Mouse (Mus musculus) ES-E14 (cell line): ENCODE data around the gene Tm9sf1.

Source experiments
- CHD2 ChIP-seq: IDR thresholded peaks from 2 replicates; pipeline ENCODE4 v1.6.1; 2014; ENCODE audit warnings: mild to moderate bottlenecking, low read depth, low read length, inconsistent platforms
- HCFC1 ChIP-seq: IDR thresholded peaks from 2 replicates; pipeline ENCODE4 v1.6.1; 2012; ENCODE audit warnings: low read length, inconsistent platforms, borderline replicate concordance; ENCODE audit not compliant: insufficient read depth
- ZC3H11A ChIP-seq: IDR thresholded peaks from 2 replicates; pipeline ENCODE4 v1.6.1; 2012; ENCODE audit warnings: low read depth, mild to moderate bottlenecking, inconsistent platforms, low read length, borderline replicate concordance

DNA sequence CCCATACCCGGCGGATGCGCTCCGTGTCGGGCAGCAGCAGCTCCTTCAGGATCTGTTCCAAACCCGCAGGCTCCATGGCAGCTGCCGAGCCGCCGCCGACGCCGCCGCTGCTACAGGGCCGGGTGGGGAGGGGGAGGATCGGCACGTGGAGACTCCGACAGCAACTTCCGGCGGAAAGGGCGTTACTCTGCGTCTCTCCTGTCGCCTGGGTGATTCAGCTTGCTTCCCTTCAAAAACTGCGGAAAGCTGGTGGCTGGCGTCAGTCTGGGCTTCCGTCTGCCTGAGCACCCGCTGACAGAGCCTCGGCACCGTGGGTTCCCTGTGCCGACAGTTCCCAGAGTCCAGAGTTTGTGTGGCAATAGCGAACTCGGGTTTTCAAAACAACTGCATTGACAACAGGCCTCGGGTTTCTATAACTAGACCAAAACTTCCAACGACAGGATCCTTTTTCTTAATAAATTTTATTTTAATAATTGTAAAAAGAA lies 8.0 kb downstream of the Tm9sf1 start, which contains the start of gene Ipo4:
- TF ChIP-seq CHD2: no peak
- no peak for TF ChIP-seq ZC3H11A
- TF ChIP-seq HCFC1: peak; percentile 66; the same call in 1 of the 2 replicates
